Mouse (Mus musculus) hindbrain, postnatal 0 days (tissue): Measurements from ENCODE around the gene Dcbld1. TPM values are rescaled to one million over a fixed set of nuclear protein-coding genes. Genes with fewer than 3 reads are reported as not detected.
"Not testable (repeated sequence)": the region's sequence is repeated elsewhere in the genome, so short reads cannot be mapped to it uniquely, and the experiment has no call there.

Experiments
- ATAC-seq: fragments of 200-750 bp; cut with Nextera tagmentation; 2 replicates; pipeline ENCODE4 v1.8.0; 2017; ENCODE audit warnings: mild to moderate bottlenecking, moderate TSS enrichment, moderate library complexity
- DNase-seq: peaks from one replicate; pipeline ENCODE4 v3.0.0-alpha.2; 2015; ENCODE audit warnings: low spot score
- H3K27ac ChIP-seq: fragments of 300-500 bp; sonication (generic); 2 replicates; pipeline ENCODE4 v1.5.1; 2014; ENCODE audit warnings: mild to moderate bottlenecking
- H3K27me3 ChIP-seq: fragments of 300-500 bp; sonication (generic); 2 replicates; pipeline ENCODE4 v1.6.1; 2014; ENCODE audit warnings: low read length, mixed read lengths; ENCODE audit not compliant: insufficient read depth
- H3K36me3 ChIP-seq: fragments of 300-500 bp; sonication (generic); 2 replicates; pipeline ENCODE4 v1.6.1; 2014; ENCODE audit warnings: low read length, mixed read lengths; ENCODE audit not compliant: insufficient read depth
- H3K4me1 ChIP-seq: fragments of 300-500 bp; sonication (generic); 2 replicates; pipeline ENCODE4 v1.6.1; 2014; ENCODE audit warnings: antibody characterized with exemption, low read length, mixed read lengths; ENCODE audit not compliant: insufficient read depth
- H3K4me2 ChIP-seq: fragments of 300-500 bp; sonication (generic); 2 replicates; pipeline ENCODE4 v1.6.1; 2014; ENCODE audit warnings: low read depth, mild to moderate bottlenecking, low read length, moderate library complexity, mixed read lengths
- H3K4me3 ChIP-seq: fragments of 300-500 bp; sonication (generic); 2 replicates; pipeline ENCODE4 v1.5.1; 2014; ENCODE audit warnings: low read length
- H3K9ac ChIP-seq: fragments of 300-500 bp; sonication (generic); replicated peaks from 2 replicates; pipeline ENCODE4 v1.6.1; 2014; ENCODE audit warnings: mild to moderate bottlenecking, low read length, moderate library complexity, mixed read lengths
- H3K9me3 ChIP-seq: fragments of 300-500 bp; sonication (generic); 2 replicates; pipeline ENCODE4 v1.6.1; 2016; ENCODE audit warnings: low read length, mixed read lengths
- CTCF ChIP-seq: IDR thresholded peaks from 2 replicates; pipeline ENCODE4 v1.5.1; 2016; ENCODE audit warnings: antibody characterized with exemption, control low read depth, low read depth
- WGBS: fragments of 180-500 bp; shearing (Covaris S2); extraction: QIAGEN DNeasy Blood & Tissue Kit; methylation state at CpG from one replicate; pipeline ENCODE4 v1.1.7; 2014; 5-methylcytosine and 5-hydroxymethylcytosine counted together
- polyA plus RNA-seq: library from polyadenylated mRNA; unstranded; fragments of >200 nt; fragmentation: Nextera tagmentation; extraction: Ambion mirVana; gene quantifications from 2 replicates; pipeline ENCODE4 v1.2.1, GENCODE M21; 2015
- total RNA-seq: library from RNA; depleted of rRNA; stranded (reverse); fragments of >200 nt; gene quantifications from 2 replicates; pipeline ENCODE4 v1.2.3, GENCODE M21; 2014

Dcbld1 gene
- total and polyA plus RNA-seq, 2 experiments from 2014 or later = 12.2 to 19.1 TPM

GRCm38 (mm10) chr10:52284578-52284977, 51.2 kb downstream of the Dcbld1 start:
- DNase-seq = no peak
- H3K4me3 ChIP-seq = no peak overlapping the region
- no peaks in the 10 kb centered on the region for H3K4me1 ChIP-seq
- no peaks in the 10 kb centered on the region for H3K9me3 ChIP-seq
- H3K9ac ChIP-seq = no peak overlapping the region
- no peaks in the 10 kb centered on the region for H3K27me3 ChIP-seq
- TF ChIP-seq CTCF = no peak
- no peak overlapping the region for H3K27ac ChIP-seq
- 77% methylated on average over 8 of the region's 8 CpGs for WGBS
- no peak overlapping the region for H3K4me2 ChIP-seq
- no peaks in the 10 kb centered on the region for H3K36me3 ChIP-seq
- no peak for ATAC-seq

GRCm38 (mm10) chr10:52287852-52288533, 54.6 kb downstream of the Dcbld1 start:
- H3K27ac ChIP-seq = no peak overlapping the region
- no peaks in the 10 kb centered on the region for H3K4me1 ChIP-seq
- H3K9ac ChIP-seq = no peak overlapping the region
- no peak overlapping the region for H3K4me2 ChIP-seq
- WGBS = 42% methylated on average over 5 of the region's 5 CpGs
- DNase-seq = peak; percentile 6
- H3K36me3 ChIP-seq = no peaks in the 10 kb centered on the region
- TF ChIP-seq CTCF = no peak
- H3K27me3 ChIP-seq = no peaks in the 10 kb centered on the region
- no peak overlapping the region for H3K4me3 ChIP-seq
- H3K9me3 ChIP-seq = no peaks in the 10 kb centered on the region
- ATAC-seq = no peak

- Histone ChIP-seq H3K4me2 (no peak overlapping the region), H3K27me3 (no peaks in the 10 kb centered on the region), H3K4me3 (no peak overlapping the region), H3K27ac (no peak overlapping the region), H3K36me3 (no peaks in the 10 kb centered on the region), H3K4me1 (no peaks in the 10 kb centered on the region), H3K9ac (no peak overlapping the region), H3K9me3 (no peaks in the 10 kb centered on the region)
- 87% methylated on average over 3 of the region's 3 CpGs for WGBS
- DNase-seq = no peak
- ATAC-seq = no peak
- TF ChIP-seq CTCF = no peak
Observed at GRCm38 (mm10) chr10:52289261-52289660, 55.8 kb downstream of the Dcbld1 start.

GRCm38 (mm10) chr10:52292391-52292790, 59.0 kb downstream of the Dcbld1 start:
- not testable (repeated sequence) for H3K4me3 ChIP-seq, H3K27ac ChIP-seq, DNase-seq, H3K9me3 ChIP-seq, ATAC-seq, H3K27me3 ChIP-seq, H3K36me3 ChIP-seq, H3K4me2 ChIP-seq, H3K4me1 ChIP-seq, H3K9ac ChIP-seq
- WGBS = 72% methylated on average over 1 of the region's 1 CpGs

- Histone ChIP-seq H3K27me3 (no peaks in the 10 kb centered on the region), H3K27ac (no peak overlapping the region), H3K4me1 (no peaks in the 10 kb centered on the region), H3K9me3 (no peaks in the 10 kb centered on the region), H3K4me3 (no peak overlapping the region), H3K36me3 (no peaks in the 10 kb centered on the region), H3K9ac (no peak overlapping the region), H3K4me2 (no peak overlapping the region)
- no peak for TF ChIP-seq CTCF
- ATAC-seq (no peak), DNase-seq (no peak)
- WGBS = 92% methylated on average over 4 of the region's 4 CpGs
Observed at GRCm38 (mm10) chr10:52293921-52294577, 60.6 kb downstream of the Dcbld1 start.

- Histone ChIP-seq H3K27ac (no peak overlapping the region), H3K27me3 (no peaks in the 10 kb centered on the region), H3K9ac (no peak overlapping the region), H3K4me2 (no peak overlapping the region), H3K4me1 (no peaks in the 10 kb centered on the region), H3K9me3 (no peaks in the 10 kb centered on the region), H3K36me3 (no peaks in the 10 kb centered on the region), H3K4me3 (no peak overlapping the region)
- 78% methylated on average over 2 of the region's 2 CpGs for WGBS
- no peak for DNase-seq
- TF ChIP-seq CTCF = no peak
- ATAC-seq = no peak
Observed at GRCm38 (mm10) chr10:52295934-52296333, 62.5 kb downstream of the Dcbld1 start.

GRCm38 (mm10) chr10:52298568-52298967, 65.1 kb downstream of the Dcbld1 start:
- ATAC-seq, H3K27ac ChIP-seq, H3K36me3 ChIP-seq, H3K27me3 ChIP-seq, H3K9me3 ChIP-seq, H3K9ac ChIP-seq, DNase-seq, H3K4me2 ChIP-seq, H3K4me3 ChIP-seq, H3K4me1 ChIP-seq: not testable (repeated sequence)
